Mouse (Mus musculus) intestine, postnatal 0 days (tissue): ENCODE results near the gene S100a6. TPM values are rescaled to one million over a fixed set of nuclear protein-coding genes. Genes with fewer than 3 reads are reported as not detected.

Experiments
- ATAC-seq: fragments of 200-750 bp; cut with Nextera tagmentation; 2 replicates; pipeline ENCODE4 v1.8.0; 2017; ENCODE audit warnings: mild to moderate bottlenecking, moderate TSS enrichment, moderate library complexity
- H3K27ac ChIP-seq: fragments of 300-500 bp; sonication (generic); 2 replicates; pipeline ENCODE4 v1.5.1; 2014; ENCODE audit warnings: mild to moderate bottlenecking, low read depth, low read length, moderate library complexity
- H3K27me3 ChIP-seq: fragments of 300-500 bp; sonication (generic); replicated peaks from 2 replicates; pipeline ENCODE4 v1.6.1; 2014; ENCODE audit warnings: low read length, mixed read lengths; ENCODE audit not compliant: control insufficient read depth, insufficient read depth
- H3K36me3 ChIP-seq: fragments of 300-500 bp; sonication (generic); 2 replicates; pipeline ENCODE4 v1.6.1; 2014; ENCODE audit warnings: mild to moderate bottlenecking, moderate library complexity; ENCODE audit not compliant: control insufficient read depth, insufficient read depth
- H3K4me1 ChIP-seq: fragments of 300-500 bp; sonication (generic); replicated peaks from 2 replicates; pipeline ENCODE4 v1.6.1; 2014; ENCODE audit warnings: antibody characterized with exemption, low read length, mixed read lengths; ENCODE audit not compliant: control insufficient read depth, insufficient read depth
- H3K4me2 ChIP-seq: fragments of 300-500 bp; sonication (generic); replicated peaks from 2 replicates; pipeline ENCODE4 v1.6.1; 2014; ENCODE audit warnings: low read depth, mild to moderate bottlenecking, moderate library complexity
- H3K4me3 ChIP-seq: fragments of 300-500 bp; sonication (generic); 2 replicates; pipeline ENCODE4 v1.5.1; 2014; ENCODE audit warnings: low read depth, low read length
- H3K9ac ChIP-seq: fragments of 300-500 bp; sonication (generic); 2 replicates; pipeline ENCODE4 v1.6.1; 2014; ENCODE audit warnings: mild to moderate bottlenecking, low read depth, low read length
- H3K9me3 ChIP-seq: fragments of 300-500 bp; sonication (generic); 2 replicates; pipeline ENCODE4 v1.6.1; 2016; ENCODE audit warnings: mixed run types; ENCODE audit not compliant: control insufficient read depth
- CTCF ChIP-seq: sonication (generic); IDR thresholded peaks from 2 replicates; pipeline ENCODE4 v1.5.1; 2016; ENCODE audit warnings: low read depth, mild to moderate bottlenecking, control low read depth, antibody characterized with exemption, moderate library complexity
- WGBS: fragments of 180-500 bp; shearing (Covaris S2); extraction: QIAGEN DNeasy Blood & Tissue Kit; methylation state at CpG from one replicate; pipeline ENCODE4 v1.1.7; 2014; 5-methylcytosine and 5-hydroxymethylcytosine counted together
- polyA plus RNA-seq: library from polyadenylated mRNA; unstranded; fragments of >200 nt; fragmentation: Nextera tagmentation; extraction: Ambion mirVana; gene quantifications from 2 replicates; pipeline ENCODE4 v1.2.1, GENCODE M21; 2015

S100a6 gene
- polyA plus RNA-seq, 1 experiment from 2014 or later = 424 TPM

GRCm38 (mm10) chr3:90652878-90653508 is 40.3 kb downstream of the S100a6 start:
- no peaks in the 10 kb centered on the region for H3K9me3 ChIP-seq
- 39% methylated on average over 5 of the region's 5 CpGs for WGBS
- no peak overlapping the region for H3K9ac ChIP-seq
- no peak overlapping the region for H3K4me3 ChIP-seq
- ATAC-seq = no peak
- no peak overlapping the region for H3K27ac ChIP-seq
- TF ChIP-seq CTCF = peak; percentile 90
- H3K4me1 ChIP-seq = no peaks in the 10 kb centered on the region
- H3K36me3 ChIP-seq = no peaks in the 10 kb centered on the region
- no peaks in the 10 kb centered on the region for H3K27me3 ChIP-seq
- no peak overlapping the region for H3K4me2 ChIP-seq

GRCm38 (mm10) chr3:90653717-90654116 is 41.0 kb downstream of the S100a6 start, which contains the start of gene S100a7a:
Gene S100a7a, plus strand, starts transcription at chr3:90654017.
- no peaks in the 10 kb centered on the region for H3K9me3 ChIP-seq
- no peak for ATAC-seq
- no peak within 1 kb of the TSS for H3K4me2 ChIP-seq
- no peak for TF ChIP-seq CTCF
- no peak within 1 kb of the TSS for H3K27ac ChIP-seq
- H3K4me1 ChIP-seq = no peaks in the 10 kb centered on the region
- no peak within 1 kb of the TSS for H3K4me3 ChIP-seq
- no peaks in the 10 kb centered on the region for H3K36me3 ChIP-seq
- H3K27me3 ChIP-seq = no peaks in the 10 kb centered on the region
- no peak within 1 kb of the TSS for H3K9ac ChIP-seq

- Histone ChIP-seq H3K27me3 (no peaks in the 10 kb centered on the region), H3K9me3 (no peaks in the 10 kb centered on the region), H3K9ac (no peak overlapping the region), H3K36me3 (no peaks in the 10 kb centered on the region), H3K4me1 (no peaks in the 10 kb centered on the region), H3K27ac (no peak overlapping the region), H3K4me3 (no peak overlapping the region), H3K4me2 (no peak overlapping the region)
- no peak for ATAC-seq
- WGBS = 71% methylated on average over 4 of the region's 4 CpGs
- TF ChIP-seq CTCF = peak; percentile 58
These were observed 44.7 kb downstream of the S100a6 start for GRCm38 (mm10) chr3:90657405-90657804.

GRCm38 (mm10) chr3:90659364-90660044 is 46.8 kb downstream of the S100a6 start:
- no peaks in the 10 kb centered on the region for H3K36me3 ChIP-seq
- no peaks in the 10 kb centered on the region for H3K9me3 ChIP-seq
- ATAC-seq = no peak
- H3K4me1 ChIP-seq = no peaks in the 10 kb centered on the region
- no peak overlapping the region for H3K4me3 ChIP-seq
- H3K4me2 ChIP-seq = no peak overlapping the region
- no peak overlapping the region for H3K9ac ChIP-seq
- H3K27ac ChIP-seq = no peak overlapping the region
- no peaks in the 10 kb centered on the region for H3K27me3 ChIP-seq
- TF ChIP-seq CTCF = no peak

GRCm38 (mm10) chr3:90664219-90664618 is 51.5 kb downstream of the S100a6 start:
- whole genome bisulfite sequencing = 76% methylated on average over 2 of the region's 2 CpGs
- Histone ChIP-seq H3K4me2 (no peak overlapping the region), H3K9ac (no peak overlapping the region), H3K36me3 (no peaks in the 10 kb centered on the region), H3K4me3 (no peak overlapping the region), H3K9me3 (no peaks in the 10 kb centered on the region), H3K27me3 (no peaks in the 10 kb centered on the region), H3K27ac (no peak overlapping the region), H3K4me1 (no peaks in the 10 kb centered on the region)
- TF ChIP-seq CTCF = peak; percentile 67
- no peak for ATAC-seq

- TF ChIP-seq CTCF = no peak
- Histone ChIP-seq H3K4me1 (no peaks in the 10 kb centered on the region), H3K4me2 (no peak within 1 kb of the TSS), H3K9me3 (no peaks in the 10 kb centered on the region; the same call in 1 of the 2 replicates), H3K27me3 (no peaks in the 10 kb centered on the region), H3K4me3 (no peak within 1 kb of the TSS), H3K27ac (no peak within 1 kb of the TSS), H3K36me3 (no peaks in the 10 kb centered on the region), H3K9ac (no peak within 1 kb of the TSS)
- no peak for ATAC-seq
- 58% methylated on average over 8 of the region's 8 CpGs for WGBS
These were observed 56.2 kb downstream of the S100a6 start, which contains the start of gene S100a8 for GRCm38 (mm10) chr3:90668846-90669245. Gene S100a8, plus strand, starts transcription at chr3:90668978.

Other genes with a start within 250 kb of the S100a6 start
- 2.5 and 2.9 TPM in 2 replicates for gene Slc27a3, start 222.9 kb upstream of the S100a6 start, polyA plus RNA-seq
- 8.8 and 9.7 TPM in 2 replicates for gene Ints3, start 179.3 kb upstream of the S100a6 start, polyA plus RNA-seq
- gene Npr1, start 147.0 kb upstream of the S100a6 start, polyA plus RNA-seq = 3.4 and 4.2 TPM in 2 replicates
- 38.3 and 40.7 TPM in 2 replicates for gene Ilf2, start 136.8 kb upstream of the S100a6 start, polyA plus RNA-seq
- gene Snapin, start 121.8 kb upstream of the S100a6 start, polyA plus RNA-seq = 53.1 and 53.9 TPM in 2 replicates
- 61.3 and 63.7 TPM in 2 replicates for gene Chtop, start 103.4 kb upstream of the S100a6 start, polyA plus RNA-seq
- 1,091 and 1,109 TPM in 2 replicates for gene S100a1, start 98.5 kb upstream of the S100a6 start, polyA plus RNA-seq
- gene S100a13, start 98.4 kb upstream of the S100a6 start, polyA plus RNA-seq = 70.3 and 78.7 TPM in 2 replicates
- 0.61 and 1.1 TPM in 2 replicates for gene S100a14, start 86.0 kb upstream of the S100a6 start, polyA plus RNA-seq
- gene S100a16, start 75.6 kb upstream of the S100a6 start, polyA plus RNA-seq = 61.6 and 69.1 TPM in 2 replicates
- 0.18 and 0.37 TPM in 2 replicates for gene S100a3, start 52.3 kb upstream of the S100a6 start, polyA plus RNA-seq
- gene S100a2, start 22.6 kb upstream of the S100a6 start, polyA plus RNA-seq = not detected in 2 replicates
- gene Gm42674, start 11.0 kb upstream of the S100a6 start, polyA plus RNA-seq = not detected in 2 replicates
- 8.6 and 8.7 TPM in 2 replicates for gene S100a4, start 9.1 kb upstream of the S100a6 start, polyA plus RNA-seq
- 4.1 and 5.6 TPM in 2 replicates for gene S100a5, start 4.4 kb upstream of the S100a6 start, polyA plus RNA-seq
- gene S100a7a, start 41.1 kb downstream of the S100a6 start, polyA plus RNA-seq = 0.12 TPM in 1 of 2 replicates, not detected in the other
- gene S100a8, start 56.1 kb downstream of the S100a6 start, polyA plus RNA-seq = 2.7 and 4.6 TPM in 2 replicates
- 2.8 and 3.3 TPM in 2 replicates for gene S100a9, start 82.8 kb downstream of the S100a6 start, polyA plus RNA-seq
- not detected in 2 replicates for gene Pglyrp4, start 114.0 kb downstream of the S100a6 start, polyA plus RNA-seq
- gene Gm5849, start 165.0 kb downstream of the S100a6 start, polyA plus RNA-seq = not detected in 2 replicates